Mouse (Mus musculus): ENCODE results near the gene Tnr.

The Tnr gene

GRCm38 (mm10) chr1:159796021-159796420 is 272.5 kb downstream of the Tnr start:
- no peak for DNase-seq (ENCODE audit: low spot score in 2 of 2)

- no peak for DNase-seq (ENCODE audit: low spot score in 2 of 2)
Measured at GRCm38 (mm10) chr1:159800366-159800765, 276.8 kb downstream of the Tnr start.

GRCm38 (mm10) chr1:159801753-159802152 is 278.2 kb downstream of the Tnr start:
- DNase-seq (ENCODE audit: low spot score in 2 of 2), result no peak

GRCm38 (mm10) chr1:159803711-159804110 is 280.1 kb downstream of the Tnr start:
- no peak for DNase-seq (ENCODE audit: low spot score in 2 of 2)

- DNase-seq (ENCODE audit: low spot score in 2 of 2), result no peak
Measured at GRCm38 (mm10) chr1:159809493-159809892, 285.9 kb downstream of the Tnr start.

GRCm38 (mm10) chr1:159811805-159812204 is 288.2 kb downstream of the Tnr start:
- DNase-seq (ENCODE audit: low spot score in 2 of 2), result no peak

- no peak for DNase-seq (ENCODE audit: low spot score in 2 of 2)
Measured at GRCm38 (mm10) chr1:159812820-159813411, 289.3 kb downstream of the Tnr start.

GRCm38 (mm10) chr1:159814348-159814747 is 290.8 kb downstream of the Tnr start:
- no peak for DNase-seq (ENCODE audit: low spot score in 2 of 2)

GRCm38 (mm10) chr1:159816614-159817371 is 293.2 kb downstream of the Tnr start:
- DNase-seq (ENCODE audit: low spot score in 2 of 2), result no peak

GRCm38 (mm10) chr1:159819511-159819910 is 295.9 kb downstream of the Tnr start:
- peak; percentile 25 to 53 for DNase-seq (ENCODE audit: low spot score in 2 of 2)

- peak in 1 of 2 experiments; percentile 10 for DNase-seq (ENCODE audit: low spot score in 2 of 2)
Measured at GRCm38 (mm10) chr1:159822416-159822815, 298.8 kb downstream of the Tnr start.

- DNase-seq (ENCODE audit: low spot score in 2 of 2), result no peak
Measured at GRCm38 (mm10) chr1:159828531-159828930, 305.0 kb downstream of the Tnr start.

GRCm38 (mm10) chr1:159833165-159833564 is 309.6 kb downstream of the Tnr start:
- no peak for DNase-seq (ENCODE audit: low spot score in 2 of 2)

GRCm38 (mm10) chr1:159833646-159834338 is 310.2 kb downstream of the Tnr start:
- DNase-seq (ENCODE audit: low spot score in 2 of 2), result no peak

GRCm38 (mm10) chr1:159835126-159835525 is 311.6 kb downstream of the Tnr start:
- DNase-seq (ENCODE audit: low spot score in 2 of 2), result no peak

- DNase-seq (ENCODE audit: low spot score in 2 of 2), result no peak
Measured at GRCm38 (mm10) chr1:159840337-159840736, 316.8 kb downstream of the Tnr start.

GRCm38 (mm10) chr1:159842876-159843275 is 319.3 kb downstream of the Tnr start:
- DNase-seq (ENCODE audit: low spot score in 2 of 2), result no peak

- DNase-seq (ENCODE audit: low spot score in 2 of 2), result no peak
Measured at GRCm38 (mm10) chr1:159852088-159852487, 328.5 kb downstream of the Tnr start.

GRCm38 (mm10) chr1:159854261-159854660 is 330.7 kb downstream of the Tnr start:
- no peak for DNase-seq (ENCODE audit: low spot score in 2 of 2)

GRCm38 (mm10) chr1:159861782-159862474 is 338.4 kb downstream of the Tnr start:
- DNase-seq (ENCODE audit: low spot score in 2 of 2), result no peak

GRCm38 (mm10) chr1:159865696-159866095 is 342.1 kb downstream of the Tnr start:
- DNase-seq (ENCODE audit: low spot score in 2 of 2), result no peak
